Mouse (Mus musculus): ENCODE results near the gene Oit3.

DNA sequence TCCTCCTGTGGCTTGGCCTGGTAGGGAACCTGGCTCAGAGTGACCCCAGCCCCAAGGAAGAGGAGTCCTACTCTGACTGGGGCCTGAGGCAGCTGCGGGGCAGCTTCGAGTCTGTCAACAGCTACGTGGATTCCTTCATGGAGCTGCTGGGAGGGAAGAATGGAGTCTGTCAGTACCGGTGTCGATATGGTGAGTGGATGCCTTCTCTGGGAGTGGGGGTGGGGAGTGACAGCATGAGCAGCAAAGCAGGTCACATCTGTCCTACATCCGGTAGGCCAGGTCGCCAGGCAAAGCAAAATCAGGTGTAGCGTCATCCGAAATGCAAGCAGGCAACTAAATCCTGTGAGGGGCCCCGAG lies 37.8 kb downstream of the Oit3 start:
- TF ChIP-seq CTCF (IDR thresholded peaks at IDR 0.05) (no peak), EP300 (IDR thresholded peaks at IDR 0.05) (no peak)
